In the genomic region with DNA sequence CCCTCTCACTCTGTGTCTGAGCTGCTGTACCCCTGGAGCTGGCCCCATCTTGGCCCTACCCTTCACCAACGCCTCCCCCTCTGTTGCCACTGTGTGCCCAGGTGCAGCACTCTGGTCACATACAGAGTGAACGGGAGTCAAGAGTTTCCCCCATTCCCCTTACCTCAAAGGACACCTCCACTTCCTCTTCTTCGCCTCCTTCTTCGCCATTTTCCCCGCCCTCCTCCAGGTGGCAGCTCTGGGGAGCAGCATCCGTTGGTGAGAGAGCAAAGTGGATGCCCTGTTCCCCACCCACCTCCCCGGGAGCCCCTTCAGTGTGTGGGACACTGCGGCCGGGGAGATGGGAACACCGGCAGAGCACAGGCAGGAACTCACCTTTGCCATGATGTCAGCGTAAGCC, we compare ENCODE assay signal across 16 mouse cellular contexts.
"Had no signal": no experiment of that assay in that cellular context is flagged by ENCODE, and none has a peak within 500 bp of the region (broad histone marks: within the 10 kb centered on the region; RNA-seq: fewer than 3 reads in every experiment).

No protein-coding gene starts in this region.

- H3K27ac ChIP-seq: kidney, postnatal 0 days; limb, embryonic 12.5 days; liver, embryonic 14.5 days; midbrain, embryonic 10.5 days; neural tube, embryonic 13.5 days; stomach, embryonic 15.5 days had no signal

- H3K4me3 ChIP-seq: limb, embryonic 12.5 days; midbrain, embryonic 10.5 days; neural tube, embryonic 13.5 days; stomach, embryonic 15.5 days had no signal

- DNase-seq: kidney, adult 11 months; kidney, adult 9 months; kidney, postnatal 36 days; layer of hippocampus, adult 9-11 months; lung, adult 2 months; lung, postnatal 36 days; midbrain, embryonic 14.5 days; retina, postnatal 1 day; right cerebral cortex, postnatal 4 days; spleen, adult 18-20 months had no signal

- H3K36me3 ChIP-seq: limb, embryonic 12.5 days; midbrain, embryonic 10.5 days; neural tube, embryonic 13.5 days; stomach, embryonic 15.5 days had no signal
